9 mouse cellular contexts compared by ENCODE assay signal in the genomic region with DNA sequence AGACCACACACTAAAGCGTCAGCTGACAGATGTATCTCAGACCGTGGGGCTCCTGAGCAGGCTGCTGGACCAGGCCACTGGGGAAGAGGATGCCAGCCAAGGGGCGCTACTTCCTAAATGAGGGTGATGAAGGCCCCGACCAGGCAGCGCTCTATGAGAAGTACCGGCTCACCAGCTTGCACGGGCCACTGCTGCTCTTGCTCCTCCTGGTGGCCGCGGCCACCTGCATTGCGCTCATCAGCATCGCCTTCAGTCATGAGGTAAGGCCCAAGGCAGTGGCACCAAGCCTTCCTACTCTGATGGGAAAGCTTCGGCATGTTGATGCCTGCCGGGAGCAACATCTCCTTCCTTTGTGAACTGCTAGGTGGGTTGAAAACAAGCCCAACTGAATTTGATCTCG. TPM values are rescaled to one million over a fixed set of nuclear protein-coding genes. Genes with fewer than 3 reads are reported as not detected.
DNase-seq lines count a peak whose midpoint lies in the region; ATAC-seq and TF ChIP-seq lines count a peak whose summit lies in the region.
"Had no signal": no experiment of that assay in that cellular context is flagged by ENCODE, and none has a peak within 500 bp of the region (broad histone marks: within the 10 kb centered on the region; RNA-seq: fewer than 3 reads in every experiment).

No protein-coding gene starts in this region.

- no peak overlapping the region for H3K4me2 ChIP-seq in embryonic facial prominence, embryonic 11.5 days (ENCODE audit: low read depth, low read length)
- no peak overlapping the region for H3K4me2 ChIP-seq in forebrain, embryonic 15.5 days (replicated peaks)
- H3K4me2 ChIP-seq: heart, embryonic 12.5 days had no signal

- no peak for DNase-seq in layer of hippocampus, adult 2 months (ENCODE audit: low spot score in 2 of 2)
- no peak for DNase-seq in layer of hippocampus, postnatal 10 days (ENCODE audit: low spot score in 2 of 2)
- peak; percentile 63 for DNase-seq in ES-CJ7 (ENCODE audit: low read depth, low spot score)
- DNase-seq in embryonic facial prominence, embryonic 11.5 days (ENCODE audit: low spot score) = peak; percentile 20
- no peak for DNase-seq in layer of hippocampus, adult 18-20 months (ENCODE audit: low spot score in 2 of 2)
- no peak for DNase-seq in left cerebral cortex, postnatal 10 days (ENCODE audit: extremely low spot score in 1 of 2, low spot score in 2 of 2)

- no peaks in the 10 kb centered on the region for H3K9me3 ChIP-seq in embryonic facial prominence, embryonic 11.5 days (replicated peaks; ENCODE audit: control insufficient read depth, low read length)
- H3K9me3 ChIP-seq in forebrain, embryonic 15.5 days = no peaks in the 10 kb centered on the region
- H3K9me3 ChIP-seq: heart, embryonic 12.5 days had no signal

- no peak for ATAC-seq in embryonic facial prominence, embryonic 11.5 days (replicated peaks; ENCODE audit: insufficient number of reproducible peaks, low FRiP score, low TSS enrichment, low read depth)
- peak; percentile 30; the same call in 1 of the 2 replicates for ATAC-seq in monocyte, adult 5-6 weeks (replicated peaks; ENCODE audit: insufficient number of reproducible peaks, low FRiP score, low TSS enrichment, poor library complexity, severe bottlenecking)
- no peak for ATAC-seq in forebrain, embryonic 15.5 days (replicated peaks)

- H3K4me1 ChIP-seq in embryonic facial prominence, embryonic 11.5 days (ENCODE audit: control insufficient read depth, insufficient read depth, low read length) = no peaks in the 10 kb centered on the region
- H3K4me1 ChIP-seq in forebrain, embryonic 15.5 days = no peaks in the 10 kb centered on the region

- no peak overlapping the region for H3K4me3 ChIP-seq in layer of hippocampus, adult 2 months
- no peak overlapping the region for H3K4me3 ChIP-seq in embryonic facial prominence, embryonic 11.5 days (ENCODE audit: low read depth, low read length)
- no peak overlapping the region for H3K4me3 ChIP-seq in forebrain, embryonic 15.5 days
- H3K4me3 ChIP-seq: heart, embryonic 12.5 days had no signal

- H3K9ac ChIP-seq in embryonic facial prominence, embryonic 11.5 days (replicated peaks; ENCODE audit: low read length) = no peak overlapping the region
- no peak overlapping the region for H3K9ac ChIP-seq in forebrain, embryonic 15.5 days (replicated peaks)
- H3K9ac ChIP-seq: heart, embryonic 12.5 days had no signal

- TF ChIP-seq CTCF in layer of hippocampus, adult 2 months (conservative IDR thresholded peaks at IDR 0.05) = peak; percentile 44

- H3K36me3 ChIP-seq in embryonic facial prominence, embryonic 11.5 days (replicated peaks; ENCODE audit: control insufficient read depth, insufficient read depth, low read depth, low read length) = no peaks in the 10 kb centered on the region
- no peaks in the 10 kb centered on the region for H3K36me3 ChIP-seq in forebrain, embryonic 15.5 days
- H3K36me3 ChIP-seq: heart, embryonic 12.5 days had no signal

- intact Hi-C loops in left cerebral cortex, postnatal 10 days (cut with DNase I) = no loop called here

- no peaks in the 10 kb centered on the region for H3K27me3 ChIP-seq in embryonic facial prominence, embryonic 11.5 days (ENCODE audit: control insufficient read depth, insufficient read depth, low read length)
- H3K27me3 ChIP-seq in forebrain, embryonic 15.5 days = no peaks in the 10 kb centered on the region
- H3K27me3 ChIP-seq: heart, embryonic 12.5 days had no signal

- H3K27ac ChIP-seq in layer of hippocampus, adult 2 months = no peak overlapping the region
- H3K27ac ChIP-seq in embryonic facial prominence, embryonic 11.5 days (replicated peaks; ENCODE audit: low read depth, low read length) = no peak overlapping the region
- no peak overlapping the region for H3K27ac ChIP-seq in forebrain, embryonic 15.5 days (replicated peaks)

- 66% methylated on average over 14 of the region's 14 CpGs for WGBS in embryonic facial prominence, embryonic 11.5 days
- WGBS in forebrain, embryonic 15.5 days = 73% methylated on average over 14 of the region's 14 CpGs

RNA-seq across cellular contexts. Expression of a gene that starts 34.3 kb away (rescaled TPM):
- total RNA-seq in layer of hippocampus, adult 2 months (2021) = 1 to 10 TPM; 2.1 to 2.6 TPM
- 1 to 10 TPM; 5.0 to 6.1 TPM for total RNA-seq in layer of hippocampus, postnatal 10 days (2021)
- polyA plus RNA-seq in embryonic facial prominence, embryonic 11.5 days (2014; fragmentation: Nextera tagmentation; extraction: Ambion mirVana) = 2.1 and 2.4 TPM in 2 replicates
- 154 to 221 TPM (median 156 TPM) in 3 replicates for total RNA-seq in monocyte, adult 5-6 weeks (2017)
- 1 to 10 TPM; 2.2 to 3.3 TPM for total RNA-seq in layer of hippocampus, adult 18-20 months (2021)
- polyA plus RNA-seq in forebrain, embryonic 15.5 days (2015; fragmentation: Nextera tagmentation; extraction: Ambion mirVana) = 1.4 and 1.5 TPM in 2 replicates
- total RNA-seq in left cerebral cortex, postnatal 10 days (2021) = 10 to 100 TPM in 1 of 2 experiments, 1 to 10 TPM in 1; 9.4 to 10.3 TPM

RNA-seq across cellular contexts. Expression of a gene that starts 55.5 kb away (rescaled TPM):
- 10 to 100 TPM; 57.0 to 58.4 TPM for total RNA-seq in layer of hippocampus, adult 2 months (2021)
- total RNA-seq in layer of hippocampus, postnatal 10 days (2021) = 10 to 100 TPM; 63.4 to 68.8 TPM
- polyA plus RNA-seq in embryonic facial prominence, embryonic 11.5 days (2014; fragmentation: Nextera tagmentation; extraction: Ambion mirVana) = 81.2 and 90.7 TPM in 2 replicates
- total RNA-seq in monocyte, adult 5-6 weeks (2017) = 64.0 to 69.8 TPM (median 69.1 TPM) in 3 replicates
- 10 to 100 TPM; 48.4 to 49.9 TPM for total RNA-seq in layer of hippocampus, adult 18-20 months (2021)
- polyA plus RNA-seq in forebrain, embryonic 15.5 days (2015; fragmentation: Nextera tagmentation; extraction: Ambion mirVana) = 65.4 and 68.7 TPM in 2 replicates
- total RNA-seq in left cerebral cortex, postnatal 10 days (2021) = 10 to 100 TPM; 57.3 to 59.1 TPM

Comparison
In these comparisons a context has a peak if more than half of its experiments do, and no peak if none do; other contexts are left out.
1. DNase-seq: peak in ES-CJ7 (single experiment) and embryonic facial prominence, embryonic 11.5 days (single experiment); none in layer of hippocampus, adult 2 months (0 of 2), layer of hippocampus, postnatal 10 days (0 of 2), layer of hippocampus, adult 18-20 months (0 of 2) and left cerebral cortex, postnatal 10 days (0 of 2).
2. RNA of a gene that starts 34.3 kb away (total RNA-seq): 154 to 221 TPM in monocyte, adult 5-6 weeks; 9.4 to 10.3 TPM in left cerebral cortex, postnatal 10 days, 5.0 to 6.1 TPM in layer of hippocampus, postnatal 10 days, 2.2 to 3.3 TPM in layer of hippocampus, adult 18-20 months and 2.1 to 2.6 TPM in layer of hippocampus, adult 2 months; every median in the first group is over 10 times any median in the second.